Mouse (Mus musculus) MEL (cell line): ENCODE measurements at regions not wholly inside any gene's neighbourhood (a gene's known extent, or its start where the extent isn't known, plus 50 kb on each side); places are given as distances from the start of the nearest gene placed in this dataset.

Source experiments
- DNase-seq: peaks from one replicate; pipeline ENCODE4 v3.0.0; 2011; ENCODE audit warnings: low read depth, low spot score
- H3K27ac ChIP-seq: 2 replicates; pipeline ENCODE4 v1.5.1; 2012; ENCODE audit warnings: low read depth, mild to moderate bottlenecking, control low read depth, low read length, moderate library complexity; ENCODE audit not compliant: control insufficient read depth
- H3K27me3 ChIP-seq, 2 experiments: fragments of 150-350 bp in 1 of 2; sonication (generic) in 1 of 2; 2 replicates each; pipeline ENCODE4 v1.6.1; 2012; ENCODE audit warnings: low read length in 2 of 2, mild to moderate bottlenecking in 2 of 2, improper control_type of control experiment in 1 of 2, moderate library complexity in 1 of 2; ENCODE audit not compliant: insufficient read depth in 2 of 2, control insufficient read depth in 1 of 2
- H3K36me3 ChIP-seq, 2 experiments: 2 replicates each; pipeline ENCODE4 v1.6.1; 2012 to 2014; ENCODE audit warnings: low read length in 2 of 2, improper control_type of control experiment in 1 of 2, inconsistent platforms in 1 of 2, mild to moderate bottlenecking in 1 of 2; ENCODE audit not compliant: insufficient read depth in 2 of 2, control insufficient read depth in 1 of 2
- H3K4me1 ChIP-seq, 2 experiments: fragments of 150-350 bp in 1 of 2; sonication (generic) in 1 of 2; 2 replicates each; pipeline ENCODE4 v1.6.1; 2012; ENCODE audit warnings: low read length in 2 of 2, improper control_type of control experiment in 1 of 2, mild to moderate bottlenecking in 1 of 2; ENCODE audit not compliant: insufficient read depth in 2 of 2, control insufficient read depth in 1 of 2
- H3K4me3 ChIP-seq, 2 experiments: fragments of 150-350 bp in 1 of 2; sonication (generic) in 1 of 2; 2 replicates each; pipeline ENCODE4 v1.5.1; 2012; ENCODE audit warnings: low read depth in 2 of 2, low read length in 2 of 2, mild to moderate bottlenecking in 2 of 2, moderate library complexity in 2 of 2, control low read depth in 1 of 2, improper control_type of control experiment in 1 of 2; ENCODE audit not compliant: control insufficient read depth in 1 of 2, insufficient read depth in 1 of 2
- H3K79me2 ChIP-seq: 2 replicates; pipeline ENCODE4 v1.6.1; 2012; ENCODE audit warnings: mild to moderate bottlenecking, low read length, moderate library complexity; ENCODE audit not compliant: control insufficient read depth, poor library complexity, insufficient read depth
- H3K9ac ChIP-seq: 2 replicates; pipeline ENCODE4 v1.6.1; 2012; ENCODE audit warnings: low read depth, mild to moderate bottlenecking, control low read depth, low read length, moderate library complexity; ENCODE audit not compliant: control insufficient read depth, poor library complexity, severe bottlenecking
- H3K9me3 ChIP-seq: fragments of 150-350 bp; sonication (generic); replicated peaks from 2 replicates; pipeline ENCODE4 v1.6.1; 2012; ENCODE audit warnings: mild to moderate bottlenecking, low read length, improper control_type of control experiment, moderate library complexity; ENCODE audit not compliant: insufficient read depth
- CHD1 ChIP-seq: IDR thresholded peaks from 2 replicates; pipeline ENCODE4 v1.6.1; 2012; ENCODE audit warnings: low read depth, mild to moderate bottlenecking, inconsistent platforms, low read length, improper control_type of control experiment
- CTCF ChIP-seq, 3 experiments: IDR thresholded peaks in 2 of 3; conservative IDR thresholded peaks in 1 of 3; 2 replicates each; pipeline ENCODE4 v1.5.1; 2011 to 2012; ENCODE audit warnings: low read length in 3 of 3, low read depth in 2 of 3, mild to moderate bottlenecking in 2 of 3, improper control_type of control experiment in 1 of 3, inconsistent platforms in 1 of 3, mixed read lengths in 1 of 3, moderate library complexity in 1 of 3; ENCODE audit not compliant: control insufficient read depth in 1 of 3, insufficient read depth in 1 of 3, poor library complexity in 1 of 3, severe bottlenecking in 1 of 3
- E2F4 ChIP-seq: IDR thresholded peaks from 2 replicates; pipeline ENCODE4 v1.6.1; 2011; ENCODE audit warnings: low read depth, low read length, improper control_type of control experiment, borderline replicate concordance
- EP300 ChIP-seq, 2 experiments: IDR thresholded peaks; 2 replicates each; pipeline ENCODE4 v1.6.1; 2011; ENCODE audit warnings: improper control_type of control experiment in 2 of 2, low read length in 2 of 2, low read depth in 1 of 2, mild to moderate bottlenecking in 1 of 2
- GATA1 ChIP-seq: IDR thresholded peaks from 2 replicates; pipeline ENCODE4 v1.6.1; 2011; ENCODE audit warnings: low read depth, low read length, improper control_type of control experiment
- HCFC1 ChIP-seq: IDR thresholded peaks from 2 replicates; pipeline ENCODE4 v1.6.1; 2012; ENCODE audit warnings: low read depth, mild to moderate bottlenecking, inconsistent platforms, low read length, improper control_type of control experiment, moderate library complexity
- MYC ChIP-seq: IDR thresholded peaks from 2 replicates; pipeline ENCODE4 v1.6.1; 2011; ENCODE audit warnings: low read depth, mild to moderate bottlenecking, low read length, improper control_type of control experiment, moderate library complexity
- POLR2AphosphoS5 ChIP-seq: IDR thresholded peaks from 2 replicates; pipeline ENCODE4 v1.6.1; 2012; ENCODE audit warnings: low read depth, borderline replicate concordance, mild to moderate bottlenecking, inconsistent platforms, low read length, moderate library complexity, mixed read lengths
- RAD21 ChIP-seq: IDR thresholded peaks from 2 replicates; pipeline ENCODE4 v1.6.1; 2011; ENCODE audit warnings: mild to moderate bottlenecking, low read depth, low read length, improper control_type of control experiment
- TBP ChIP-seq: IDR thresholded peaks from 2 replicates; pipeline ENCODE4 v1.8.0; 2011; ENCODE audit warnings: low read depth, low read length, improper control_type of control experiment
- TCF12 ChIP-seq: IDR thresholded peaks from 2 replicates; pipeline ENCODE4 v1.6.1; 2014; ENCODE audit warnings: low read depth, mild to moderate bottlenecking, inconsistent platforms, low read length, improper control_type of control experiment, moderate library complexity
- USF1 ChIP-seq: IDR thresholded peaks from 2 replicates; pipeline ENCODE4 v1.6.1; 2014; ENCODE audit warnings: low read depth, mild to moderate bottlenecking, inconsistent platforms, low read length, improper control_type of control experiment, moderate library complexity
- ZMIZ1 ChIP-seq: IDR thresholded peaks from 2 replicates; pipeline ENCODE4 v1.6.1; 2012; ENCODE audit warnings: low read depth, mild to moderate bottlenecking, inconsistent platforms, low read length, improper control_type of control experiment, moderate library complexity
- ZNF384 ChIP-seq: IDR thresholded peaks from 2 replicates; pipeline ENCODE4 v1.6.1; 2012; ENCODE audit warnings: low read depth, mild to moderate bottlenecking, inconsistent platforms, low read length, improper control_type of control experiment

DNA sequence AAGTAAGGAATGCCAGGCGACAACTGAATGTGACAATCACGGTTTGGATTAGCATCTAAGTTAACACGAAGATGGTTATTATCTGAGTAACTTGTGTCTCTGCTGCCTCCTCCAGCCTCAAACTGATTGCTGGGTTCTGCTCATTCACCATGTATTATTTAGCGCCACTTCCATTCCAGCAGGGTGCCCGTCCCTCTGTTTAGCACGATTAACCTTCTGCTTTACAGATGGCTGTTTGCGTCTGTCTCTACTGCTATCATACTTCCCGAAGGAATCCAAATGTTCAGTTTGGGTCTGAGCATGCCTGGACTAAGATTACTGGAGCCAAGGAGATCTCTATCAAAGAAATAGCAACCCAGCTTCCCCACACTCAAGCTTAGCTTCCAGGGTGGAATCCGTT, 95.6 kb downstream of the Cyp26a1 start:
- H3K27ac ChIP-seq = no peak overlapping the region
- no peaks in the 10 kb centered on the region for H3K79me2 ChIP-seq
- H3K4me1 ChIP-seq = no peaks in the 10 kb centered on the region
- no peak for DNase-seq
- no peak overlapping the region for H3K4me3 ChIP-seq
- no peaks in the 10 kb centered on the region for H3K9me3 ChIP-seq
- H3K27me3 ChIP-seq = no peaks in the 10 kb centered on the region; a peak in 1 of 4 replicates
- no peaks in the 10 kb centered on the region for H3K36me3 ChIP-seq
- no peak overlapping the region for H3K9ac ChIP-seq
- TF ChIP-seq POLR2AphosphoS5 = no peak
- TF ChIP-seq ZMIZ1 = no peak
- no peak for TF ChIP-seq MYC
- TF ChIP-seq USF1 = no peak
- TF ChIP-seq HCFC1 = no peak
- TF ChIP-seq E2F4 = no peak
- TF ChIP-seq TCF12 = no peak
- TF ChIP-seq GATA1 = no peak
- TF ChIP-seq CTCF (IDR thresholded peaks at IDR 0.05 in 2 of 3, conservative IDR thresholded peaks at IDR 0.05 in 1 of 3; ENCODE audit: control insufficient read depth in 1 of 3, insufficient read depth in 1 of 3, low read depth in 2 of 3, low read length in 3 of 3, poor library complexity in 1 of 3, severe bottlenecking in 1 of 3) = no peak
- TF ChIP-seq TBP = no peak
- no peak for TF ChIP-seq RAD21

DNA sequence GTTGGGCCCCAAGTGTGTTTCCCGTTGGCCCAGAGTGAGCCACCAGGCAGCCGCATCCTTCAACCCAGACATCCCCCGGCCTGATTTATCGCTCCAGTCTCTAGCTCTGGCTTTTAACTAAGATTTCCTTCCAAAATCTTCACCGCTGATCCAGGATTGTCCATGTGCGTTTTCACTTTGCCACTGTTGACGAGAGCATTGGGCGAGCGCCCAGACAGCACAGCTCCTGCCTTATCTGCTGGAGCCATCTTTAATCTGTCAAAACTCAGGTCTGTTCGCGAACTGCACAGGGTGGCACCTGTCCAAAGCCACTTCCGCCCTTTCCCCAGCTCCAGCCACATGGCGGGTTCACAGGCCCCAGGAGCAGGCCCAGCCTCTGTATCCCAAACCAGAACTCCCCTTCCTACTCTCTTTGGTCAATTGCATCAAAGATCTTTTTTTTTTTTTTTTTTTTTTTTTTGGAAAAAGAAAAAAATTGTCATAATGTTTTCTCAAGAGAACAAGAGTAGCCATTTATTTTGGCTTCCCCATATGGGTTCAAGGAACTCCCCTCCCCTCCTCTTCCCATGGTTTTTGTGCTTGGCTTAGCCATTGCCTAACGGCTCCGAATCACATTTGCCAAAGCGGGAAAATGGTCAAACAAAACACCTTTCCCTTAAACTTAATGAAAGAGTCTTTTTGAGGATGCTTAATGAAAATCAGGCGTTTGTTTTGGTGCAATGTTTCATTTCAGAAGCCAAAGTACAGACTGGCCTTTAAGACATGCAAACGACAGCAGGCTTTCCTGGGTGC, 98.2 kb downstream of the Cyp26a1 start:
- Histone ChIP-seq H3K4me3 (no peak overlapping the region), H3K27ac (no peak overlapping the region), H3K9me3 (no peaks in the 10 kb centered on the region), H3K79me2 (no peaks in the 10 kb centered on the region), H3K36me3 (no peaks in the 10 kb centered on the region), H3K9ac (no peak overlapping the region), H3K4me1 (no peaks in the 10 kb centered on the region), H3K27me3 (no peaks in the 10 kb centered on the region; a peak in 1 of 4 replicates)
- TF ChIP-seq GATA1 (peak; percentile 43; the same call in 1 of the 2 replicates), EP300 (IDR thresholded peaks at IDR 0.05; ENCODE audit: low read depth in 1 of 2, low read length in 2 of 2) (0 out of 4 replicates have a peak, but pooled peaks of 1 of the 2 experiments have one; percentile 15), CHD1 (no peak), ZNF384 (peak; percentile 44; the same call in 1 of the 2 replicates)
- peak; percentile 15 for DNase-seq
